In the genomic region with DNA sequence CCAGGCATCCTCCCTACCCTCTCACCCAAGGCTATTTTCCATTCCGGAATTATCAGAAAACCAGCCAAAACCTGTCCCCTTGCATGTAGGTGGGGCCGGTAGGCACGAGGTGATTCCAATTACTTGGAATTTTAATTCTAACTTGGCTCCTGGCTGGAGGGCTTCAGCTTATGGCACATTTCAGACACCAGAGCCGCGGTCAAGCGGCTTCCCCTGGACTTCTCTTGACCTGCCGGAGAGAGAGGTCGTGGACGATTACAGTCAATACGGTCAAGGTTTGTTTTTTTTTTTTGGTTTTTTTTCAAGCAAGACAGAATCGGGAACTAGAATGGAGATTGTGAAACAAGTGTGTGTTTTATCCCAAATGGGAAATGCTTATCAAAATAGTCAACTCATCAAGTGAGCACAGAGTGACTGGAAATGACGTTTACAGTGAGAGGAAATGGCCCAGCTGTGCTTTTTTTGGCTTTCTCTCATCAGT, we compare ENCODE assay signal across 9 mouse cellular contexts. TPM values are rescaled to one million over a fixed set of nuclear protein-coding genes. Genes with fewer than 3 reads are reported as not detected.
DNase-seq lines count a peak whose midpoint lies in the region; ATAC-seq and TF ChIP-seq lines count a peak whose summit lies in the region.
"Had no signal": no experiment of that assay in that cellular context is flagged by ENCODE, and none has a peak within 500 bp of the region (broad histone marks: within the 10 kb centered on the region; RNA-seq: fewer than 3 reads in every experiment).

No protein-coding gene starts in this region.

- no peak overlapping the region for H3K4me2 ChIP-seq in liver, postnatal 0 days (ENCODE audit: low read depth, low read length)
- H3K4me2 ChIP-seq: midbrain, embryonic 12.5 days had no signal

- TF ChIP-seq EP300 in liver, postnatal 0 days (IDR thresholded peaks at IDR 0.05; ENCODE audit: low read depth), result no peak

- 0 out of 2 replicates have a peak, but pooled peaks cover 3% of the 10 kb centered on the region for H3K9me3 ChIP-seq in liver, postnatal 0 days (ENCODE audit: low read length)

- H3K9ac ChIP-seq in liver, postnatal 0 days (replicated peaks), result no peak overlapping the region
- H3K9ac ChIP-seq: midbrain, embryonic 12.5 days had no signal

- H3K27me3 ChIP-seq in thymus, adult 2 months (ENCODE audit: control insufficient read depth, insufficient read depth, low read length), result no peaks in the 10 kb centered on the region
- H3K27me3 ChIP-seq in liver, postnatal 0 days (ENCODE audit: insufficient read depth, low read length), result peaks cover 47% of the 10 kb centered on the region
- H3K27me3 ChIP-seq: midbrain, embryonic 12.5 days had no signal

- peak; percentile 70 for DNase-seq in kidney, adult 18-20 months
- DNase-seq in kidney, postnatal 36 days, result no peak
- peak; percentile 10 for DNase-seq in thymus, adult 2 months
- no peak for DNase-seq in thymus, postnatal 36 days
- peak; percentile 51 for DNase-seq in liver, postnatal 0 days
- no peak for DNase-seq in adipocyte (ENCODE audit: low spot score)
- DNase-seq in cerebellum, postnatal 36 days, result no peak

- no peak overlapping the region for H3K27ac ChIP-seq in thymus, adult 2 months (ENCODE audit: control insufficient read depth, insufficient read depth, low read length)
- H3K27ac ChIP-seq in embryonic fibroblast, embryonic 13.5 days (ENCODE audit: insufficient read depth, low read length), result peak overlapping the region; percentile 31; the same call in 1 of the 2 replicates
- no peak overlapping the region for H3K27ac ChIP-seq in liver, postnatal 0 days (ENCODE audit: low read depth)
- H3K27ac ChIP-seq: midbrain, embryonic 12.5 days had no signal

- H3K4me3 ChIP-seq in thymus, adult 2 months (ENCODE audit: control insufficient read depth, insufficient read depth, low read length), result no peak overlapping the region
- H3K4me3 ChIP-seq in embryonic fibroblast, embryonic 13.5 days (ENCODE audit: insufficient read depth, low read length), result no peak overlapping the region
- H3K4me3 ChIP-seq in liver, postnatal 0 days (ENCODE audit: low read depth, low read length), result no peak overlapping the region
- H3K4me3 ChIP-seq: midbrain, embryonic 12.5 days had no signal

- peak; percentile 31 for ATAC-seq in liver, postnatal 0 days

- WGBS in thymus, adult 2 months, result 89% methylated on average over 12 of the region's 12 CpGs
- 41% methylated on average over 12 of the region's 12 CpGs for WGBS in liver, postnatal 0 days (ENCODE audit: insufficient replicate concordance)

- no peak for TF ChIP-seq CTCF in thymus, adult 2 months (IDR thresholded peaks at IDR 0.05; ENCODE audit: borderline replicate concordance, control insufficient read depth, extremely low read depth, insufficient read depth, low read length, poor library complexity)
- TF ChIP-seq CTCF in embryonic fibroblast, embryonic 13.5 days (IDR thresholded peaks at IDR 0.05; ENCODE audit: borderline replicate concordance, insufficient read depth, low read length), result no peak
- no peak for TF ChIP-seq CTCF in liver, postnatal 0 days (IDR thresholded peaks at IDR 0.05; ENCODE audit: low read depth)

- no peak for TF ChIP-seq POLR2A in thymus, adult 2 months (IDR thresholded peaks at IDR 0.05; ENCODE audit: control insufficient read depth, extremely low read depth, insufficient read depth, low read length, poor library complexity)
- TF ChIP-seq POLR2A in embryonic fibroblast, embryonic 13.5 days (IDR thresholded peaks at IDR 0.05; ENCODE audit: low read depth, low read length), result no peak

- H3K4me1 ChIP-seq in thymus, adult 2 months (replicated peaks; ENCODE audit: control insufficient read depth, insufficient read depth, low read length), result no peaks in the 10 kb centered on the region
- no peaks in the 10 kb centered on the region; the same call in 1 of the 2 replicates for H3K4me1 ChIP-seq in embryonic fibroblast, embryonic 13.5 days (ENCODE audit: control insufficient read depth, insufficient read depth, low read length)
- 0 out of 2 replicates have a peak, but pooled peaks cover 10% of the 10 kb centered on the region for H3K4me1 ChIP-seq in liver, postnatal 0 days (ENCODE audit: insufficient read depth)
- H3K4me1 ChIP-seq: midbrain, embryonic 12.5 days had no signal

- peaks cover 12% of the 10 kb centered on the region; the same call in 1 of the 2 replicates for H3K36me3 ChIP-seq in thymus, adult 2 months (ENCODE audit: control insufficient read depth, insufficient read depth, low read length)
- H3K36me3 ChIP-seq in liver, postnatal 0 days (replicated peaks; ENCODE audit: insufficient read depth, low read length), result 0 out of 2 replicates have a peak, but pooled peaks cover 7% of the 10 kb centered on the region

RNA-seq across cellular contexts. Expression of a gene that starts 28.6 kb away (rescaled TPM):
- polyA plus RNA-seq in thymus, adult 2 months (2012; rRNA removed), result 1,607 and 1,995 TPM in 2 replicates
- polyA plus RNA-seq in embryonic fibroblast, embryonic 13.5 days (2011; ENCODE audit: insufficient read length, low read depth, missing spikeins), result 44.5 and 62.1 TPM in 2 replicates
- polyA plus RNA-seq in liver, postnatal 0 days (2015; fragmentation: Nextera tagmentation; extraction: Ambion mirVana), result 64.4 and 87.0 TPM in 2 replicates

Comparison
In these comparisons a context has a peak if more than half of its experiments do, and no peak if none do; other contexts are left out.
1. DNase-seq: peak in kidney, adult 18-20 months (single experiment), thymus, adult 2 months (single experiment) and liver, postnatal 0 days (single experiment); none in kidney, postnatal 36 days (0 of 2), thymus, postnatal 36 days (0 of 2), adipocyte (single experiment) and cerebellum, postnatal 36 days (0 of 2).
2. RNA of a gene that starts 28.6 kb away (polyA plus RNA-seq): 1,607 to 1,995 TPM in thymus, adult 2 months; 64.4 to 87.0 TPM in liver, postnatal 0 days and 44.5 to 62.1 TPM in embryonic fibroblast, embryonic 13.5 days; every median in the first group is over 10 times any median in the second.